Mouse (Mus musculus) embryo, embryonic 10.5 days (tissue): ENCODE results near the gene Tead4.
"Not testable (repeated sequence)": the region's sequence is repeated elsewhere in the genome, so short reads cannot be mapped to it uniquely, and the experiment has no call there.

Experiments
- DNase-seq: peaks from one replicate; pipeline ENCODE4 v3.0.0-alpha.2; 2015; ENCODE audit warnings: low spot score

Tead4 gene

GRCm38 (mm10) chr6:128237102-128237763, 63.4 kb downstream of the Tead4 start:
- no peak for DNase-seq

GRCm38 (mm10) chr6:128236581-128236980, 64.0 kb downstream of the Tead4 start:
- DNase-seq = no peak

- peak; percentile 75 for DNase-seq
Observed at GRCm38 (mm10) chr6:128234206-128234605, 66.4 kb downstream of the Tead4 start.

- DNase-seq = no peak
Observed at GRCm38 (mm10) chr6:128232216-128232615, 68.4 kb downstream of the Tead4 start.

- DNase-seq = no peak
Observed at GRCm38 (mm10) chr6:128231741-128232140, 68.9 kb downstream of the Tead4 start.

GRCm38 (mm10) chr6:128227438-128228017, 73.1 kb downstream of the Tead4 start:
- DNase-seq = peak; percentile 50

- DNase-seq = no peak
Observed at GRCm38 (mm10) chr6:128226941-128227340, 73.7 kb downstream of the Tead4 start.

GRCm38 (mm10) chr6:128225846-128226176, 74.8 kb downstream of the Tead4 start:
- DNase-seq = no peak

- no peak for DNase-seq
Observed at GRCm38 (mm10) chr6:128225009-128225845, 75.4 kb downstream of the Tead4 start.

- DNase-seq = no peak
Observed at GRCm38 (mm10) chr6:128223159-128223558, 77.5 kb downstream of the Tead4 start.

GRCm38 (mm10) chr6:128215004-128215403, 85.6 kb downstream of the Tead4 start:
- DNase-seq = not testable (repeated sequence)

- DNase-seq = not testable (repeated sequence)
Observed at GRCm38 (mm10) chr6:128209199-128209598, 91.4 kb downstream of the Tead4 start.

GRCm38 (mm10) chr6:128208491-128209170, 92.0 kb downstream of the Tead4 start:
- no peak for DNase-seq

GRCm38 (mm10) chr6:128203557-128203956, 97.1 kb downstream of the Tead4 start:
- DNase-seq = no peak

- peak; percentile 83 for DNase-seq
Observed at GRCm38 (mm10) chr6:128200847-128201640, 99.6 kb downstream of the Tead4 start.

GRCm38 (mm10) chr6:128200116-128200846, 100.3 kb downstream of the Tead4 start:
- peak; percentile 98 for DNase-seq

- no peak for DNase-seq
Observed at GRCm38 (mm10) chr6:128183521-128183920, 117.1 kb downstream of the Tead4 start.

GRCm38 (mm10) chr6:128181176-128181575, 119.4 kb downstream of the Tead4 start:
- no peak for DNase-seq

- DNase-seq = no peak
Observed at GRCm38 (mm10) chr6:128179651-128180050, 121.0 kb downstream of the Tead4 start.

- no peak for DNase-seq
Observed at GRCm38 (mm10) chr6:128179247-128179646, 121.4 kb downstream of the Tead4 start.

GRCm38 (mm10) chr6:128178681-128179080, 121.9 kb downstream of the Tead4 start:
- DNase-seq = no peak
